Mouse (Mus musculus): ENCODE data around the gene Trp53rkb. TPM values are rescaled to one million over a fixed set of nuclear protein-coding genes. Genes with fewer than 3 reads are reported as not detected.
"Not testable (repeated sequence)": the region's sequence is repeated elsewhere in the genome, so short reads cannot be mapped to it uniquely, and the experiment has no call there.

The Trp53rkb gene
- polyA plus RNA-seq, 1 experiment from 2014 or later = 12.8 TPM

GRCm38 (mm10) chr2:166774275-166774674, 18.1 kb upstream of the Trp53rkb start:
- Histone ChIP-seq H3K27me3 (ENCODE audit: insufficient read depth, poor library complexity, severe bottlenecking) (0 out of 2 replicates have a peak, but pooled peaks cover 6% of the 10 kb centered on the region), H3K9me3 (no peaks in the 10 kb centered on the region), H3K4me1 (replicated peaks) (0 out of 2 replicates have a peak, but pooled peaks cover 10% of the 10 kb centered on the region), H3K36me3 (no peaks in the 10 kb centered on the region), H3K4me3 (no peak overlapping the region), H3K27ac (no peak overlapping the region)
- no peak for DNase-seq (ENCODE audit: low spot score)
- 91% methylated on average over 10 of the region's 10 CpGs for WGBS

- H3K36me3 ChIP-seq = no peaks in the 10 kb centered on the region
- H3K4me1 ChIP-seq (replicated peaks) = peaks cover 17% of the 10 kb centered on the region
- WGBS = 56% methylated on average over 11 of the region's 11 CpGs
- H3K27me3 ChIP-seq (ENCODE audit: insufficient read depth, poor library complexity, severe bottlenecking) = 0 out of 2 replicates have a peak, but pooled peaks cover 6% of the 10 kb centered on the region
- DNase-seq (ENCODE audit: low spot score) = no peak
- no peak overlapping the region for H3K27ac ChIP-seq
- no peak overlapping the region for H3K4me3 ChIP-seq
- H3K9me3 ChIP-seq = no peaks in the 10 kb centered on the region
Observed at GRCm38 (mm10) chr2:166775357-166775893, 16.9 kb upstream of the Trp53rkb start.

GRCm38 (mm10) chr2:166776272-166776671, 16.1 kb upstream of the Trp53rkb start:
- 45% methylated on average over 2 of the region's 2 CpGs for WGBS
- Histone ChIP-seq H3K27me3 (ENCODE audit: insufficient read depth, poor library complexity, severe bottlenecking) (0 out of 2 replicates have a peak, but pooled peaks cover 6% of the 10 kb centered on the region), H3K4me1 (replicated peaks) (peaks cover 25% of the 10 kb centered on the region), H3K27ac (no peak overlapping the region), H3K4me3 (no peak overlapping the region), H3K9me3 (no peaks in the 10 kb centered on the region), H3K36me3 (no peaks in the 10 kb centered on the region)
- peak; percentile 35 for DNase-seq (ENCODE audit: low spot score)

GRCm38 (mm10) chr2:166779956-166780355, 12.4 kb upstream of the Trp53rkb start:
- peaks cover 24% of the 10 kb centered on the region for H3K4me1 ChIP-seq (replicated peaks)
- DNase-seq (ENCODE audit: low spot score) = no peak
- peaks cover 3% of the 10 kb centered on the region for H3K27me3 ChIP-seq (ENCODE audit: insufficient read depth, poor library complexity, severe bottlenecking)
- H3K27ac ChIP-seq = 0 out of 2 replicates have a peak overlapping the region, but pooled peaks have one; percentile 46
- no peaks in the 10 kb centered on the region for H3K9me3 ChIP-seq
- 61% methylated on average over 8 of the region's 8 CpGs for WGBS
- no peak overlapping the region for H3K4me3 ChIP-seq
- H3K36me3 ChIP-seq = no peaks in the 10 kb centered on the region

- Histone ChIP-seq H3K4me1 (replicated peaks) (peaks cover 35% of the 10 kb centered on the region), H3K27ac (0 out of 2 replicates have a peak overlapping the region, but pooled peaks have one; percentile 46), H3K36me3 (no peaks in the 10 kb centered on the region), H3K27me3 (ENCODE audit: insufficient read depth, poor library complexity, severe bottlenecking) (peaks cover 12% of the 10 kb centered on the region), H3K4me3 (no peak overlapping the region), H3K9me3 (no peaks in the 10 kb centered on the region)
- WGBS = 12% methylated on average over 9 of the region's 9 CpGs
- peak; percentile 82 for DNase-seq (ENCODE audit: low spot score)
Observed at GRCm38 (mm10) chr2:166780980-166781578, 11.3 kb upstream of the Trp53rkb start.

- no peak for DNase-seq (ENCODE audit: low spot score)
- no peak overlapping the region for H3K4me3 ChIP-seq
- H3K4me1 ChIP-seq (replicated peaks) = peaks cover 45% of the 10 kb centered on the region
- peaks cover 12% of the 10 kb centered on the region for H3K27me3 ChIP-seq (ENCODE audit: insufficient read depth, poor library complexity, severe bottlenecking)
- H3K36me3 ChIP-seq = no peaks in the 10 kb centered on the region
- H3K9me3 ChIP-seq = no peaks in the 10 kb centered on the region
- WGBS = 80% methylated on average over 6 of the region's 6 CpGs
- no peak overlapping the region for H3K27ac ChIP-seq
Observed at GRCm38 (mm10) chr2:166784376-166784775, 8.0 kb upstream of the Trp53rkb start.

- WGBS = under 1% methylated on average over 35 of the region's 35 CpGs
- peak; percentile 89 for DNase-seq (ENCODE audit: low spot score)
- peak overlapping the region; percentile 87 for H3K27ac ChIP-seq
Observed at GRCm38 (mm10) chr2:166786353-166787004, 5.9 kb upstream of the Trp53rkb start.

GRCm38 (mm10) chr2:166791738-166792137, 593 bp upstream of the Trp53rkb start:
- no peak overlapping the region for H3K4me3 ChIP-seq
- H3K4me1 ChIP-seq (replicated peaks) = peaks cover 39% of the 10 kb centered on the region
- 73% methylated on average over 5 of the region's 5 CpGs for WGBS
- no peak for DNase-seq (ENCODE audit: low spot score)
- H3K27ac ChIP-seq = peak overlapping the region; percentile 89
- peaks cover 13% of the 10 kb centered on the region for H3K36me3 ChIP-seq
- H3K9me3 ChIP-seq = no peaks in the 10 kb centered on the region
- H3K27me3 ChIP-seq (ENCODE audit: insufficient read depth, poor library complexity, severe bottlenecking) = no peaks in the 10 kb centered on the region

More at GRCm38 (mm10) chr2:166786353-166787004, 5.9 kb upstream of the Trp53rkb start:
- peaks cover 29% of the 10 kb centered on the region for H3K4me1 ChIP-seq (replicated peaks)
- peaks cover 12% of the 10 kb centered on the region for H3K27me3 ChIP-seq (ENCODE audit: insufficient read depth, poor library complexity, severe bottlenecking)
- peak overlapping the region; percentile 77 for H3K4me3 ChIP-seq
- no peaks in the 10 kb centered on the region for H3K9me3 ChIP-seq
- no peaks in the 10 kb centered on the region for H3K36me3 ChIP-seq

- H3K36me3 ChIP-seq = peaks cover 32% of the 10 kb centered on the region
- DNase-seq (ENCODE audit: low spot score) = peak; percentile 86
- H3K4me1 ChIP-seq (replicated peaks) = peaks cover 31% of the 10 kb centered on the region
- not testable (repeated sequence) for H3K9me3 ChIP-seq; H3K27me3 ChIP-seq (ENCODE audit: insufficient read depth, poor library complexity, severe bottlenecking)
- WGBS = under 1% methylated on average over 76 of the region's 76 CpGs
- H3K4me3 ChIP-seq = peak overlapping the region; percentile 81
- H3K27ac ChIP-seq = peak overlapping the region; percentile 89
Observed at GRCm38 (mm10) chr2:166793542-166794214, 1.3 kb downstream of the Trp53rkb start.

GRCm38 (mm10) chr2:166799615-166800472, 7.5 kb downstream of the Trp53rkb start:
- Histone ChIP-seq H3K4me3 (no peak overlapping the region), H3K27me3 (ENCODE audit: insufficient read depth, poor library complexity, severe bottlenecking) (peaks cover 4% of the 10 kb centered on the region; the same call in 1 of the 2 replicates), H3K4me1 (replicated peaks) (peaks cover under 1% of the 10 kb centered on the region), H3K9me3 (no peaks in the 10 kb centered on the region), H3K36me3 (peaks cover 40% of the 10 kb centered on the region), H3K27ac (no peak overlapping the region)
- WGBS = 82% methylated on average over 11 of the region's 11 CpGs
- DNase-seq (ENCODE audit: low spot score) = no peak

- 88% methylated on average over 7 of the region's 7 CpGs for WGBS
- Histone ChIP-seq H3K4me3 (no peak overlapping the region), H3K36me3 (peaks cover 39% of the 10 kb centered on the region), H3K9me3 (no peaks in the 10 kb centered on the region), H3K4me1 (replicated peaks) (peaks cover 1% of the 10 kb centered on the region; the same call in 1 of the 2 replicates), H3K27me3 (ENCODE audit: insufficient read depth, poor library complexity, severe bottlenecking) (peaks cover 4% of the 10 kb centered on the region; the same call in 1 of the 2 replicates), H3K27ac (no peak overlapping the region)
- DNase-seq (ENCODE audit: low spot score) = no peak
Observed at GRCm38 (mm10) chr2:166800473-166800857, 8.1 kb downstream of the Trp53rkb start.

GRCm38 (mm10) chr2:166801436-166801835, 9.1 kb downstream of the Trp53rkb start:
- peaks cover 4% of the 10 kb centered on the region; the same call in 1 of the 2 replicates for H3K27me3 ChIP-seq (ENCODE audit: insufficient read depth, poor library complexity, severe bottlenecking)
- no peak overlapping the region for H3K4me3 ChIP-seq
- no peaks in the 10 kb centered on the region for H3K9me3 ChIP-seq
- peaks cover 30% of the 10 kb centered on the region for H3K36me3 ChIP-seq
- DNase-seq (ENCODE audit: low spot score) = no peak
- H3K27ac ChIP-seq = no peak overlapping the region
- 75% methylated on average over 2 of the region's 2 CpGs for WGBS
- H3K4me1 ChIP-seq (replicated peaks) = peaks cover 11% of the 10 kb centered on the region

Data from hindbrain, embryonic 10.5 days (tissue).